Mouse (Mus musculus): Measurements from ENCODE around the gene Ngef. TPM values are rescaled to one million over a fixed set of nuclear protein-coding genes. Genes with fewer than 3 reads are reported as not detected.

Ngef gene
- polyA plus RNA-seq, 1 experiment, result not detected

DNA sequence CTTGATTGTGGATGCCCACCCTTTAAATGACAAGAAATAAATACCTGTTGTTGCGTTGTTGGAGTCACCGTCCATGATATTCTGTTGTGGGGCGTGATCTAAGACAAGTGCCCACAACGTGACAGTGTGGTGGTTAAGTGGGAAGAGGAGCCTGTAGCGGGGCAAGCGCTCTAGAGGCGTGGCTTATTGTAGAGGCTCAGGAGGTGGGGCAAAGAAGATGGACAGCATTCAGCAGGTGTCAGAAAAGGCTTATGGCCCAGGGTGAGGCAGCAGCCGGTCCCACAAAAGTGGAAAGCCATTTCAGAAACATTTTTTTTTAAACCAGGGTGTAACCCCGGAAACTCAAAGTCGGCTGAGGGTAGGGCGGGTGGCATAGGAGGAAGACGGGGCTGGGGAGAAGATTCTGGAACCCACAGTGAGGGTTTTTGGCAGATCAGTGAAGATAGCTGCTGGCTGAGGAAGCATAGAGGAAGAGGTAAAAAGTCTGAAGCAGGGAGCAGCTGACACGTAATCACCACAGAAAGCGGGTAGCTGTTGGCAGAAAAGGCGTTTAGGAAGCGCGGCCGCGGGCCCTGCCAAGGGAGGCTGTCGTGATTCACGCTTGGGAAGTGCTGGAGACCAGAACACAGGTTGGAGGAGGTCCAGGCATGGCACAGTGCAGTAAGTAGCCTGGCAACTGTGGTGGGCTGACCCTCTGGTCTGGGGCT lies 33.9 kb upstream of the Ngef start:
- Histone ChIP-seq H3K4me1 (ENCODE audit: control insufficient read depth, insufficient read depth, low read length) (no peaks in the 10 kb centered on the region), H3K4me3 (replicated peaks; ENCODE audit: control insufficient read depth, low read depth, low read length) (peak overlapping the region; percentile 31), H3K27ac (ENCODE audit: control insufficient read depth, insufficient read depth, low read depth, low read length, poor library complexity) (peak overlapping the region; percentile 10)
- 4% methylated on average over 21 of the region's 21 CpGs for WGBS
- TF ChIP-seq CTCF (IDR thresholded peaks at IDR 0.05; ENCODE audit: control insufficient read depth, insufficient read depth, low read length) (no peak), POLR2A (IDR thresholded peaks at IDR 0.05; ENCODE audit: borderline replicate concordance, control insufficient read depth, low read depth, low read length) (no peak)

DNA sequence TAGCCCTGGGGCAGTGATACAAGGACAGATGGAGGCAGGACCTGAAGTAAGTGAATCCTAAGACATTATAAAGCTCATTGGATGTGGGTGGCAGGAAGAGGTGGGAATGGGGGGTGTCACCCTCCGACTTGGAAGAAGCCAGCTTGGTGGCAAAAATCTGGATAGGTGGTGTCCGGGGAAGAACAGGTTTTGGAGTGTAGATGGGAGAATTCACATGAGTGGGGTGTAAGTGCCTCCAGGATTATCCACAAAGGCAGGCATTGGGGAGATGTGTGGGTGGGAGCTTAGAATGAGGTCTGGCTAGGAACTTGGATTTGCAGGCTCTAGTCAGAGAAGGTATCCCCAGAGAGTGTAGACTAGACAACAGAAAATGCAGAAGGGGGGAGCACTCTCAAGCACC lies 31.6 kb upstream of the Ngef start:
- 76% methylated on average over 2 of the region's 2 CpGs for WGBS
- TF ChIP-seq POLR2A (IDR thresholded peaks at IDR 0.05; ENCODE audit: borderline replicate concordance, control insufficient read depth, low read depth, low read length) (no peak), CTCF (IDR thresholded peaks at IDR 0.05; ENCODE audit: control insufficient read depth, insufficient read depth, low read length) (no peak)

DNA sequence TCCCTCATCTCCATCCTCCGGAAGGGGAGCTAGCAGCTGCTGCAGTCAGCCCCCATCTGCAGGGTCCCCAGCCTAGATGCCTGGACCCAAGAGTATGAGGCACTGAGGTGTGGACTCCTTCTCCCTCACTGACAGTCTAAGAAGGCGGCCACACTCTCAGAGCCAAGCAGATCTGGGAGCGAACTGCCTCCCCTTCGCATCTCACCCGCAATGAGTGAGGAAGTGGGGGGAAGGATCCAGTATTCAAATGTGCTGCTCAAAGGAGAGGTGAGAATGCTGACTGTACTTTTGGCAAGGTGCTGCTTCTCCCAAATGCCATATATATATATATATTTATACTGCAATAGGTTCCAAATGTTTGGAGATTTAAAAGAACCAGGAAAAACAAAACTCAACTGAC lies 29.7 kb upstream of the Ngef start:
- H3K27ac ChIP-seq (ENCODE audit: control insufficient read depth, insufficient read depth, low read depth, low read length, poor library complexity), result no peak overlapping the region
- 82% methylated on average over 5 of the region's 5 CpGs for WGBS
- no peak for TF ChIP-seq POLR2A (IDR thresholded peaks at IDR 0.05; ENCODE audit: borderline replicate concordance, control insufficient read depth, low read depth, low read length)
- TF ChIP-seq CTCF (IDR thresholded peaks at IDR 0.05; ENCODE audit: control insufficient read depth, insufficient read depth, low read length), result no peak
- no peaks in the 10 kb centered on the region for H3K4me1 ChIP-seq (ENCODE audit: control insufficient read depth, insufficient read depth, low read length)
- H3K4me3 ChIP-seq (replicated peaks; ENCODE audit: control insufficient read depth, low read depth, low read length), result no peak overlapping the region

More for the DNA sequence above, 31.6 kb upstream of the Ngef start:
- Histone ChIP-seq H3K4me3 (replicated peaks; ENCODE audit: control insufficient read depth, low read depth, low read length) (no peak overlapping the region), H3K4me1 (ENCODE audit: control insufficient read depth, insufficient read depth, low read length) (no peaks in the 10 kb centered on the region), H3K27ac (ENCODE audit: control insufficient read depth, insufficient read depth, low read depth, low read length, poor library complexity) (no peak overlapping the region)

DNA sequence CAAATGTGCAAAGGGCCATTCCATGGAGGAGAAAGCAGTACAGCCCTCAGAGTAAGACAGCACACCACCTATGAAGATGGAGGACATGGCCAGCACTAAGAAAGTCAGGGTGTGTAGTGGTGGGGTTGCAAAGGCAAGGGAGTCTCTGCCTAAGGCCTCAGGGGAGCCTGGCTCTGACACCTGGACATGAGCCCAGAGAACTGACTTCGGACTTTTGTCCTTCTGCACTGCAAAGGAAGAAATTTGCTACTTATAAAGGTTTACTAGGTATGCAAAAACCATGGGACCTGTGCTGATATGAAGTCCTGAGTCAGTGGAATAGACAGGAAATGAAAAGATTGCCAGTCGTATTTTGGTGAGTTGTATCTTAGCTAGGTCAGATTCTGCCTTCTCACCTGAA lies 28.1 kb upstream of the Ngef start:
- Histone ChIP-seq H3K27ac (ENCODE audit: control insufficient read depth, insufficient read depth, low read depth, low read length, poor library complexity) (no peak overlapping the region), H3K4me3 (replicated peaks; ENCODE audit: control insufficient read depth, low read depth, low read length) (no peak overlapping the region), H3K4me1 (ENCODE audit: control insufficient read depth, insufficient read depth, low read length) (no peaks in the 10 kb centered on the region)
- WGBS, result 35% methylated on average over 2 of the region's 2 CpGs
- TF ChIP-seq POLR2A (IDR thresholded peaks at IDR 0.05; ENCODE audit: borderline replicate concordance, control insufficient read depth, low read depth, low read length) (no peak), CTCF (IDR thresholded peaks at IDR 0.05; ENCODE audit: control insufficient read depth, insufficient read depth, low read length) (no peak)

DNA sequence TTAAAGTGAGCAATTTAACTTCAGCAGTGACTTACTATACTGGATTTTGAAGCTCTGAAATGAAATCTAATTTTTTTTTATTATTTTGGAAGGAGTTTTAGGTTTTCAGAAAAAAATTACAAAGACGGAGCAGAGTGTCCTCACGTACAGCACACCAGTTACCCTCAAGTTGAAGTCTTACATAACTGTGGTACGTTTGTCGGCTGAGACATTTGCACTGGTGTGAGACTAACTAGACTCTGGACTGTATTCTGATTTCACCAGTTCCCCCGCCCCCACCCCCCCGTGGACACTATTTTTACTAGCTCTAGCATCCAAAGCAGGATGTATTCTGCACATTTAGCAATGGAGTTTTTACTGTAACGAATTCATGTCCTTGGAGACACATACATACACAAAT lies 26.9 kb upstream of the Ngef start:
- Histone ChIP-seq H3K4me3 (replicated peaks; ENCODE audit: control insufficient read depth, low read depth, low read length) (no peak overlapping the region), H3K27ac (ENCODE audit: control insufficient read depth, insufficient read depth, low read depth, low read length, poor library complexity) (no peak overlapping the region), H3K4me1 (ENCODE audit: control insufficient read depth, insufficient read depth, low read length) (no peaks in the 10 kb centered on the region)
- no peak for TF ChIP-seq POLR2A (IDR thresholded peaks at IDR 0.05; ENCODE audit: borderline replicate concordance, control insufficient read depth, low read depth, low read length)
- TF ChIP-seq CTCF (IDR thresholded peaks at IDR 0.05; ENCODE audit: control insufficient read depth, insufficient read depth, low read length), result no peak
- WGBS, result 73% methylated on average over 7 of the region's 7 CpGs

DNA sequence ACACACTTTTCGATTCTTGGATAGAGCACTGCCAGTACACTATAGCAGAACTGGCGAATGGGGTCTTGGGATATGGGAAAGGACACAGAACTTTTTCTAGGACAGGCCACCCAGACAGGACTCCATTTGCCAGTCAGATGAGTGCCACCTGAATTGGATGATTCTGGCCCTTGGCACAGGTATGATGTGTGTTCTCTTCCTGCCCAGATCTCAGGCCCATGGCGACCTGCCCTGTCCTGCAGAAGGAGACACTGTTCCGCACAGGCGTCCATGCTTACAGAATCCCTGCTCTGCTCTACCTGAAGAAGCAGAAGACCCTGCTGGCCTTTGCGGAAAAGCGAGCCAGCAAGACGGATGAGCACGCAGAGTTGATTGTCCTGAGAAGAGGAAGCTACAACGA lies 21.0 kb upstream of the Ngef start:
- WGBS, result 87% methylated on average over 10 of the region's 10 CpGs
- Histone ChIP-seq H3K27ac (ENCODE audit: control insufficient read depth, insufficient read depth, low read depth, low read length, poor library complexity) (no peak overlapping the region), H3K4me3 (replicated peaks; ENCODE audit: control insufficient read depth, low read depth, low read length) (no peak overlapping the region), H3K4me1 (ENCODE audit: control insufficient read depth, insufficient read depth, low read length) (no peaks in the 10 kb centered on the region)
- TF ChIP-seq CTCF (IDR thresholded peaks at IDR 0.05; ENCODE audit: control insufficient read depth, insufficient read depth, low read length) (no peak), POLR2A (IDR thresholded peaks at IDR 0.05; ENCODE audit: borderline replicate concordance, control insufficient read depth, low read depth, low read length) (no peak)

DNA sequence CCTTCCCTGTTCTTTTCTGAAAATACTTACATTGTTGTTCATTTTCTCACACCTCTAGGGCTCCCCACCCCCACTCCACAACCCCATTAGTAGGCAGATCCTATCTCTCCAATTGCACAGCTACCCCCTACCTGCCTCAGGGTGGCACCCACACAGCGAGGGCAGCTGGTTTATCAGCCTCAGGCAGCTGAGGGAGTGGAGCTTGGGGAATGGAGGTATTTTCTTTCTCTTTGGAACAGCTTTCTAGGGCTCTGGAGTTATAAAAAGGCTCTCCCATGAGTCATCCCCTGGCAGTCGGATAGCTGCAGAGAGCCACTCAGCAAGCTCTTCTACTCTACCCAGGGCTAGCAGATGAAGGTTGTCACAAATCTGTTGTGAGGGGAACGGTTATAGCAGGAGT lies 20.6 kb upstream of the Ngef start:
- Histone ChIP-seq H3K4me3 (replicated peaks; ENCODE audit: control insufficient read depth, low read depth, low read length) (no peak overlapping the region), H3K4me1 (ENCODE audit: control insufficient read depth, insufficient read depth, low read length) (no peaks in the 10 kb centered on the region), H3K27ac (ENCODE audit: control insufficient read depth, insufficient read depth, low read depth, low read length, poor library complexity) (no peak overlapping the region)
- TF ChIP-seq CTCF (IDR thresholded peaks at IDR 0.05; ENCODE audit: control insufficient read depth, insufficient read depth, low read length) (no peak), POLR2A (IDR thresholded peaks at IDR 0.05; ENCODE audit: borderline replicate concordance, control insufficient read depth, low read depth, low read length) (no peak)
- WGBS, result 67% methylated on average over 3 of the region's 3 CpGs

DNA sequence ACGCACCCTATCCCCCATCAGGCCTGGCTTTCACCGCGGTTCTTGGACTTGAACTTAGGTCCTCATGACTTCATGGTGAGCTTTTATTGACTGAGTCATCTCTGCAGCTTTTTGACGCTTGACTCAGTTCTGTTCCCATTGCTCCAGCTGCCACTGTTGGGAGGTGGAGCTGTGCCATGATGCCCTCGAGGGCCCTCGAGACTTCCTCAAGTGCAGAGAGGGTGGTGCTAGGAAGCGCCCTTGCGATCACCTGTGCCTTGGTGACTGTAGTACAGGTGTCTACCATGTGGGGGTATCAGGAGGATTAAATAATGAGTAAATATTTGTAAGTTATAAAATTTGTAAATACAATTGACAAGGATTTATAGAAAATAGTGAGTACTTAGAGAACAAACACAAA lies 16.3 kb upstream of the Ngef start:
- Histone ChIP-seq H3K27ac (ENCODE audit: control insufficient read depth, insufficient read depth, low read depth, low read length, poor library complexity) (no peak overlapping the region), H3K4me1 (ENCODE audit: control insufficient read depth, insufficient read depth, low read length) (no peaks in the 10 kb centered on the region), H3K4me3 (replicated peaks; ENCODE audit: control insufficient read depth, low read depth, low read length) (no peak overlapping the region)
- 77% methylated on average over 8 of the region's 8 CpGs for WGBS
- TF ChIP-seq POLR2A (IDR thresholded peaks at IDR 0.05; ENCODE audit: borderline replicate concordance, control insufficient read depth, low read depth, low read length) (no peak), CTCF (IDR thresholded peaks at IDR 0.05; ENCODE audit: control insufficient read depth, insufficient read depth, low read length) (no peak)

DNA sequence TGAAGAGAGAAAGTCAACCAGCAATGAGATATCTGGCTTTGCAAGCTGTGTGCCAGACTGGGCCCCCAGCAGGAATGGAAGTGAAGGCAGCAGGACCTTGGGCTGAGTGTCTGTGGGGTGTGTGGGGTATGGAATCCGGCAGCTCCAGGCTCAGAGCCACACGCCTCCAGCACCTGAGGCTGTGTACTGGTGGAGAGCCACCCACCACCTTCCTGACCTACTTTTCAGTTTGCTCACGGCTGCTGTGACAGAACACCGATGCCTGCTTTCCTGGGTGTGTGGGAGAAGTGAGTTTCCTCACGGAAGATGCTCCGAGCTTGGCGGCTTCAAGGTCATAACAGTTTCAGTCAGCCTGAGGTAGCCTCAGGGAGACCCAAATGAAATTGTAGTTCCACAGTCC lies 15.5 kb upstream of the Ngef start:
- no peaks in the 10 kb centered on the region for H3K4me1 ChIP-seq (ENCODE audit: control insufficient read depth, insufficient read depth, low read length)
- TF ChIP-seq CTCF (IDR thresholded peaks at IDR 0.05; ENCODE audit: control insufficient read depth, insufficient read depth, low read length) (no peak), POLR2A (IDR thresholded peaks at IDR 0.05; ENCODE audit: borderline replicate concordance, control insufficient read depth, low read depth, low read length) (no peak)
- no peak overlapping the region; the same call in 1 of the 2 replicates for H3K27ac ChIP-seq (ENCODE audit: control insufficient read depth, insufficient read depth, low read depth, low read length, poor library complexity)
- WGBS, result 92% methylated on average over 7 of the region's 7 CpGs
- H3K4me3 ChIP-seq (replicated peaks; ENCODE audit: control insufficient read depth, low read depth, low read length), result no peak overlapping the region
